Mouse (Mus musculus) hematopoietic multipotent progenitor cell, adult 10-12 weeks (in vitro differentiated cells): ENCODE measurements around the gene Rtraf. TPM values are rescaled to one million over a fixed set of nuclear protein-coding genes. Genes with fewer than 3 reads are reported as not detected.

ENCODE experiments used
- polyA plus RNA-seq: library from polyadenylated mRNA; stranded (reverse); fragments of >175 nt; gene quantifications from 2 replicates; pipeline ENCODE4 v1.2.3, GENCODE M21; 2012; ENCODE audit warnings: low replicate concordance

Rtraf gene
- polyA plus RNA-seq: 184 and 260 TPM in 2 replicates

DNA sequence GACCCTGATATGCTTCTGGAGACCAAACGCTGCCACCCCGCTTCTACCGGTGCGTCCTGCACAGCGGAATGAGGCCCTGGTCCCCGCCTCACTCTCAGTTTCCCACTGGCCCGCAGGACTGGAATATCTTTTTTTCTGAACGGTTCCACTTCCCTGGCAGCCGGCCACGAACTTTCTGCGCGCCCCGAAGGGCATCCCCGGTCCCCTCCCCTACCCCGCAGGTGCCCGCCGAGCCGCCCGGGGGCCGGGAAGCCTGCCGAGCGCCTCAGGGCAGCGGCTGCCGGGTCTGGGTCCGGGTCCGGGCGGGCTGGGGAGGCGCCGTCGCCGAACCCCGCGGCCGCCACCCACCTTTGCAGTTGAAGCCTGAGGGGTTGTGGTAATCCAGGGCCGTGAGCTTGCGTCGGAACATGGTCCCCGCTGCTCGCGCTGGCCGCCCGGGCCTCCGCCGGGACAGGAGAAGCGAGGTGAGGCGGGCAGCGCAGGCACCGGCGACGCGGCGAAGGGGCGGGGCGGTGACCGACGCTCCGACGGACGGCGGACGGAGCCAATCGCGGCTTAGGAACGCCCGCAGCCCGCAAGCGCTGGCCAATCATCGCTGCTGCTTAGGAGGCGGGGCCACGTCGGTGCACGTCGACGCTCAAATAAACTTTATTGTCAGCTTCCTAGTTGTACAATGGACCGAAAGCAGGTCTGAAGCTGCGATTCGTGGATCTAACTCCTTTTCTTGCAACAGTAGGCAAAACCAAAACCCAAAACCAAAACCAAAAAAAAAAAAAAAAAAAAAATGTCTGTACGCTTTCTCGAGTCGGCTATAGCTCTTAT is at the start of gene Rtraf:
TSS of gene Rtraf (minus strand) at position 504 of the 822 bp plus-strand sequence.

Other genes starting within 250 kb of the Rtraf start
- 0.20 and 0.49 TPM in 2 replicates for gene Gm2237, start 238.7 kb downstream of the Rtraf start, polyA plus RNA-seq
- gene Gm5458, start 221.2 kb downstream of the Rtraf start, polyA plus RNA-seq: not detected in 2 replicates
- 4.0 and 4.2 TPM in 2 replicates for gene Nid2, start 72.6 kb downstream of the Rtraf start, polyA plus RNA-seq
- gene Gng2, start 153.8 kb upstream of the Rtraf start, polyA plus RNA-seq: 5.0 and 9.9 TPM in 2 replicates